Mouse (Mus musculus): ENCODE results near the gene Sphk2.

Gene Sphk2

GRCm38 (mm10) chr7:45717918-45718297 is at the start of gene Sphk2:
Gene Sphk2, minus strand, starts transcription at chr7:45718002.
- peak; percentile 96 to 99 for DNase-seq (ENCODE audit: low spot score in 2 of 2)

DNA sequence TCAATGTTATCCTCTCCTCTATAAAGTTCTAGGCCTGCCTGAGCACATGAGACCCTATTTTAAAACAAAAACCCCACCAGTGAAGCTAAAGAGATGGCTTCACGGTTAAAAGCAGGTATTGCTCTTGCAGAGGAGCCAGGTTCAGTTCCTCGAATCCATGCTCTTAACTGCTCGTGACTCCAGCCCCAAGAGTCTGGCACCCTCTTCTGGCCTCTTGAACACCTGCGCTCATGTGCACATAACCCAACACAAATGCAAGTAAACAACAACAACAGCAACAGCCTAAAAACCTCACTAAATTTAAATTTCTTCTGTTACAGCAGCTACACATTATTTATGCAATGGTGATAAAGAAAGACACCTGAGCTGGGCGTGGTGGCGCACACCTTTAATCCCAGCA is 49.7 kb upstream of the Sphk2 start:
- DNase-seq (ENCODE audit: low spot score in 2 of 2) = no peak

- no peak for DNase-seq (ENCODE audit: low spot score in 2 of 2)
Measured at GRCm38 (mm10) chr7:45766764-45767163, 49.0 kb upstream of the Sphk2 start.

- no peak for DNase-seq (ENCODE audit: low spot score in 2 of 2)
Measured at GRCm38 (mm10) chr7:45765995-45766394, 48.2 kb upstream of the Sphk2 start.

GRCm38 (mm10) chr7:45760151-45760550 is 42.3 kb upstream of the Sphk2 start:
- DNase-seq (ENCODE audit: low spot score in 2 of 2) = no peak

- no peak for DNase-seq (ENCODE audit: low spot score in 2 of 2)
Measured at GRCm38 (mm10) chr7:45759400-45759799, 41.6 kb upstream of the Sphk2 start.

DNA sequence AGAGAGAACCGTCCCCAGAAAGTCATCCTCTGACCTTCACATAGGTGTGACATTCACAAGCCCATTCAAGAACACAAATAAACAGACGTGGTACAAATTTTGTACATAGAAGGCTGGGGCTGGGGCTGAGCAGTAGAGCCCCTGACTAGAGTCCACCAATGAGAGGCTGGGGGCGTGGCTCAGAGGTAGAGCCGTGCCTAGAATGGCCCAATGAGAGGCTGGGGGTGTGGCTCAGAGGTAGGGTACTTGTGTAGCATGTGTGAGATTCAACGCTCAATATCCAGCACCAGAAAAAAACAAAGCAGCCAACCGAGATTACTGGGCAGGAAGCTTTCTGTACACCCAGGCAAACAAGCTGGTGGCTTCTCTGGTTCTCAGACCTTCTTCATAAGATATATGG is 37.9 kb upstream of the Sphk2 start:
- no peak for DNase-seq (ENCODE audit: low spot score in 2 of 2)

- DNase-seq (ENCODE audit: low spot score in 2 of 2) = no peak
Measured at GRCm38 (mm10) chr7:45750162-45750561, 32.4 kb upstream of the Sphk2 start.

DNA sequence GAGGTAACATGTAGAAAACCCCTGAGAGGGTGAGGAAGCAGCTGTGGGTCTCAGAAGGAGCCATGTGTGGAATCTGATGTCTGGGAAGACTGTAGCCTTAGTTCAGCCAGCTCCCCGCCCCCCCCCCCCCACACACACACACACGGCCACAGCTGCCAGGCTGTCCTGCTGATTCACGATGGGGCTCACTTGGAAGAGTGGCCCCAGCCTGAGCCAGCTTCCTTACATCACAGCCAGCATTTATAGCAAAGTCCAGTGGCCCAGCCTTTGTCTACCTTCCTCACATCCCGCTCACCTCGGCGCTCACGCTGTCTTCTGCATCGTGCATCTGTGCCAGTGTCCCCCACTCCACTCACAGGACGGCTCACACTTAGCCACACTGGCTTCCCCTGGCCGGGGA is 31.6 kb upstream of the Sphk2 start:
- DNase-seq (ENCODE audit: low spot score in 2 of 2) = no peak

GRCm38 (mm10) chr7:45748110-45748509 is 30.3 kb upstream of the Sphk2 start:
- no peak for DNase-seq (ENCODE audit: low spot score in 2 of 2)

DNA sequence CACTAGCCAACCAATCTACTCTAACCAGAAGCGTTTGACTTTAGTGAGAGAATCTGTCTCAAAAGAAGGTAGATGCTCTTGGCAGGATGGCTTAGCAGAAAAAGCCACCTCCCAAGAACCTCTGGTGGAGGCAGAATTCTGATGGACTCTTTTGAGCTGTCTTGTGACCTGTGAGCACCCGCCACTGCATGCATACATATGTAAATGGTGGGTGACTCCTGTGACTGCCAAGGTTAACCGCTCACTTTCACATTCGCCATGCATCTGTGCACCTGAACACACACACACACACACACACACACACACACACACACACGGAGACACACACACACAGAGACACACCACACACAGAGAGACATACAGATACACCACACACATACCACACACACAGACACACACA is 29.6 kb upstream of the Sphk2 start:
- DNase-seq (ENCODE audit: low spot score in 2 of 2) = no peak

- no peak for DNase-seq (ENCODE audit: low spot score in 2 of 2)
Measured at GRCm38 (mm10) chr7:45746518-45746917, 28.7 kb upstream of the Sphk2 start.

DNA sequence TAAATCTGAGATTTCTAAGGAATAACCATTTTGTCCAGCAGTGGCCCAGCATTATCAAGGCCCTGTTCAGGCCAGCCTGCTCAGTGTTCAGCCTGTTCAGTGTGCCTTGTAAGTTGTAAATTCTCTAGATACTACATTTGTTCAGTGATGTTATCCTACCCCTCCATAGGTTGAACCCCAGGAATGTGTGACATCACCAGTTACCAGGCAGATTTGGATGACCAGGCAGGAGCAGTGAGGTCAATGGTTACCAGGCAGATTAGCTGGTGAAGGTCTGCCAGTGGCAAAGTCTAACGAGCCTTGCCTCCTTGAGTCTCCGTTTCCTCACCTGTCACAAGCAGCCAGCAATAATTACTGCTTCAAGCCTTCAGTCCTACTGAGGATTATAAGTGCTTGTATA is 26.6 kb upstream of the Sphk2 start:
- peak; percentile 55 to 85 for DNase-seq (ENCODE audit: low spot score in 2 of 2)

DNA sequence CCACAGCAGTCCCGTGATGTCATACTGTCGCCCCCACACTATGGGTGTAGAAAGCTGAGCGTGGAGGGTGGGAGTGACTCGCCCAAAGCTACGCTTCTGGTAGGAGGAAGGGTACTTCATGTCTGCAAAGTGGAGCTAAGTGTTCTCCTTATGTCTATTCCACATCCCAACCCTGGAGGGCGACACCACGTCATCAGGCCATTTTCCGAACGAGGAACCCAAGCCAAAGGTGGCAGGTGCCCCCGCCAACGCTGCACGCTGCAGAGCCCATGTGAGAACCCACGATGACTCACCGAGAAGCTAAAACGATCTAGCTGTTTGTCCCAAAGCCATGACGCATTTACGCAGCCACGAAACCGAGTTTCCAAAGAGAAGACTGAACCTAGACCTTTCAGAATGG is 24.5 kb upstream of the Sphk2 start:
- peak; percentile 78 to 89 for DNase-seq (ENCODE audit: low spot score in 2 of 2)

DNA sequence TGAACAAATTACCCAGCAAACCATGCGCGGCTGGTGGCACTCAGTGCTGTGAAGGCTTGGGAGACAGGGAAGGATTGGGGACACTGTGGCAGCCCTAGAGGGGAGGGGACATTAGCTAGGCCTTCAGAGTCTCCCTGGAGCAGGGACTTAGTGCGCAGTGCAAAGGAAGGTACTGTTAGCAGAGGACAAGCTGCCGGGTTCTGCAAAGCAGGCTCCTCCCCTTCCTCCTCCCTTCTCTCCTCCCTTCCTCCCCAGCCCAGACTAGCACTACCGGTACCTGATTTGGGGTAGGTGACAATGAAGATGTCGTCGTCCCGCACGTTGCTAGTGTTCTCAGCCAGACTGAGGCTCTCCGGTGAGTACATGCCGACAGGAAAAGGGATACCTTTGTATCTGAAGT is 24.0 kb upstream of the Sphk2 start:
- peak in 1 of 2 experiments; percentile 42 for DNase-seq (ENCODE audit: low spot score in 2 of 2)

GRCm38 (mm10) chr7:45741308-45741707 is 23.5 kb upstream of the Sphk2 start:
- DNase-seq (ENCODE audit: low spot score in 2 of 2) = no peak

- DNase-seq (ENCODE audit: low spot score in 2 of 2) = no peak
Measured at GRCm38 (mm10) chr7:45739820-45740219, 22.0 kb upstream of the Sphk2 start.

GRCm38 (mm10) chr7:45739162-45739763 is 21.5 kb upstream of the Sphk2 start:
- DNase-seq (ENCODE audit: low spot score in 2 of 2) = peak in 1 of 2 experiments; percentile 84

DNA sequence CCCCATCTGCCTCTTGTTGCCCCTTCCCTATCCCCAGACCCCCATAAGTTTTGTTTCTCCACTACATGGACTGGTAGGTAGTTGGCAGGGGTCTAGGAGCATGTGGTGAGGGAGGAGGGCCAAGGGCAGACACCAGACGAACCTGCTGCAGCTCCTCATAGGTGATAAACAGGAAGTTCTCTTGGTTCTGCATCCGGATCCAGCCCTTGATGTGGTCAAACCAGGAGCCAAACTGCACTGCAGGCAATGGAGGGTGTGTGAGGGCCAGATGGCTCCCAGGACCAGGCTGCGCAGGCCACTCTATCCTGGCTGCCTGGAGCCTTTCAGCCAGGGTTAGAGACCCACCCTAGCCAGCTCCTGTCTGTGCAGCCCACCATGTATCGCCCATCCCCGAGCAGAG is 15.7 kb upstream of the Sphk2 start:
- no peak for DNase-seq (ENCODE audit: low spot score in 2 of 2)

GRCm38 (mm10) chr7:45730727-45731431 is 13.1 kb upstream of the Sphk2 start:
- DNase-seq (ENCODE audit: low spot score in 2 of 2) = no peak

DNA sequence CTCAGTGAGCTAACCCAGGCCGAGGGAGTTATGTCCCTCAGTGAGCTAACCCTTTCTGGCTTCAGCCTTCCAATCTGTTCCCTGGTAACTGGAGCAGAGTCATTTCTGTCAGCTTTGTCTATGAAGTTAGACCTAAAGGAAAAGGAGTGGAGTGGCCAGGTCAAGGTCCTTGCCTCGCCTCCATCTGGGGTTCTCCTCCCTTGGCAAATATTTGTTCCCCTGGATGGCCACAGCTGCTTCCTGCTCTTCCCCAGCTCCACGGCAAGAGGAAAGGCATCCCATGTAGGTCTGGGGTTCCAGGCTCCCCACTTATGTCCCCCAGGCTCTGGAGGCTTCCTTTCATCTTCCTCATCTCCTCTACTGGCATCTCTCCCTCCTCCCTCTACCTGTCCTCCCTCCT is 9.8 kb upstream of the Sphk2 start:
- no peak for DNase-seq (ENCODE audit: low spot score in 2 of 2)

- DNase-seq (ENCODE audit: low spot score in 2 of 2) = no peak
Measured at GRCm38 (mm10) chr7:45726419-45726818, 8.6 kb upstream of the Sphk2 start.

DNA sequence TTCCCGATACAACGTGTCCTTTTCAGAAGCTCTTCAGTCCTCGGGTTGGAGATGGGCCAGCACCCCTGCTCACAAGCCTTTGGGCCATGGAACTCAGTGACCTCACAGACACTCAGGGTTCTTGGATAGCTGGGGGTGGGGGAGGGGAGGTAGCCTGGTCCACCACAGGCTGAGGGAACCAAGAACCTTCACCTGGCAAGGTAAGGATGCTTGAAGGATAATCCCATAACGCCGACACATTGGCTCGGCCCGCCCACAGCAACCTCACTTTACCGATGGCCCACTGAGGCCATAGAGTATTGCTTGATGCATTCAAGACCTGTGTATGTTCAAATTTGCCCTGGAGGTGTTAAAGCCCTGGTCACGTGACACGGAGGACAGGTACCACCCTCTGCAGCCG is 7.9 kb upstream of the Sphk2 start, which contains the start of gene Spaca4:
TSS of gene Spaca4 (minus strand) at position 101 of the 400 bp plus-strand sequence.
- DNase-seq (ENCODE audit: low spot score in 2 of 2) = no peak

GRCm38 (mm10) chr7:45725151-45725550 is 7.3 kb upstream of the Sphk2 start:
- DNase-seq (ENCODE audit: low spot score in 2 of 2) = no peak

Measured in left cerebral cortex, adult 9 months (tissue).